Mouse (Mus musculus): Measurements from ENCODE around the gene Eif3k. TPM values are rescaled to one million over a fixed set of nuclear protein-coding genes. Genes with fewer than 3 reads are reported as not detected.

Eif3k gene
- total RNA-seq, 2 experiments from 2014 or later, result 462 to 474 TPM

GRCm38 (mm10) chr7:28941542-28941941, 40.1 kb downstream of the Eif3k start:
- ATAC-seq (replicated peaks; ENCODE audit: poor library complexity, severe bottlenecking), result no peak

GRCm38 (mm10) chr7:28941129-28941528, 40.5 kb downstream of the Eif3k start:
- no peak for ATAC-seq (replicated peaks; ENCODE audit: poor library complexity, severe bottlenecking)

GRCm38 (mm10) chr7:28939418-28940183, 42.1 kb downstream of the Eif3k start:
- ATAC-seq (replicated peaks; ENCODE audit: poor library complexity, severe bottlenecking), result no peak

- ATAC-seq (replicated peaks; ENCODE audit: poor library complexity, severe bottlenecking), result no peak
Observed at GRCm38 (mm10) chr7:28938654-28939053, 43.0 kb downstream of the Eif3k start.

- no peak for ATAC-seq (replicated peaks; ENCODE audit: poor library complexity, severe bottlenecking)
Observed at GRCm38 (mm10) chr7:28936787-28937186, 44.9 kb downstream of the Eif3k start.

- no peak for ATAC-seq (replicated peaks; ENCODE audit: poor library complexity, severe bottlenecking)
Observed at GRCm38 (mm10) chr7:28933825-28934224, 47.8 kb downstream of the Eif3k start.

- peak; percentile 54 for ATAC-seq (replicated peaks; ENCODE audit: poor library complexity, severe bottlenecking)
Observed at GRCm38 (mm10) chr7:28932421-28933041, 49.1 kb downstream of the Eif3k start.

- no peak for ATAC-seq (replicated peaks; ENCODE audit: poor library complexity, severe bottlenecking)
Observed at GRCm38 (mm10) chr7:28931695-28932039, 50.0 kb downstream of the Eif3k start.

GRCm38 (mm10) chr7:28931032-28931694, 50.5 kb downstream of the Eif3k start:
- ATAC-seq (replicated peaks; ENCODE audit: poor library complexity, severe bottlenecking), result no peak

GRCm38 (mm10) chr7:28930320-28931031, 51.2 kb downstream of the Eif3k start:
- no peak for ATAC-seq (replicated peaks; ENCODE audit: poor library complexity, severe bottlenecking)

GRCm38 (mm10) chr7:28929381-28929780, 52.3 kb downstream of the Eif3k start:
- no peak for ATAC-seq (replicated peaks; ENCODE audit: poor library complexity, severe bottlenecking)

GRCm38 (mm10) chr7:28926172-28926571, 55.5 kb downstream of the Eif3k start:
- ATAC-seq (replicated peaks; ENCODE audit: poor library complexity, severe bottlenecking), result no peak

- no peak for ATAC-seq (replicated peaks; ENCODE audit: poor library complexity, severe bottlenecking)
Observed at GRCm38 (mm10) chr7:28925317-28925716, 56.3 kb downstream of the Eif3k start.

- ATAC-seq (replicated peaks; ENCODE audit: poor library complexity, severe bottlenecking), result no peak
Observed at GRCm38 (mm10) chr7:28924802-28925201, 56.9 kb downstream of the Eif3k start.

- ATAC-seq (replicated peaks; ENCODE audit: poor library complexity, severe bottlenecking), result no peak
Observed at GRCm38 (mm10) chr7:28923865-28924291, 57.8 kb downstream of the Eif3k start.

- ATAC-seq (replicated peaks; ENCODE audit: poor library complexity, severe bottlenecking), result no peak
Observed at GRCm38 (mm10) chr7:28922606-28923005, 59.1 kb downstream of the Eif3k start.

GRCm38 (mm10) chr7:28921722-28922465, 59.8 kb downstream of the Eif3k start:
- ATAC-seq (replicated peaks; ENCODE audit: poor library complexity, severe bottlenecking), result no peak
